Comparison of ENCODE assay signal across 1 mouse cellular context in the genomic region with DNA sequence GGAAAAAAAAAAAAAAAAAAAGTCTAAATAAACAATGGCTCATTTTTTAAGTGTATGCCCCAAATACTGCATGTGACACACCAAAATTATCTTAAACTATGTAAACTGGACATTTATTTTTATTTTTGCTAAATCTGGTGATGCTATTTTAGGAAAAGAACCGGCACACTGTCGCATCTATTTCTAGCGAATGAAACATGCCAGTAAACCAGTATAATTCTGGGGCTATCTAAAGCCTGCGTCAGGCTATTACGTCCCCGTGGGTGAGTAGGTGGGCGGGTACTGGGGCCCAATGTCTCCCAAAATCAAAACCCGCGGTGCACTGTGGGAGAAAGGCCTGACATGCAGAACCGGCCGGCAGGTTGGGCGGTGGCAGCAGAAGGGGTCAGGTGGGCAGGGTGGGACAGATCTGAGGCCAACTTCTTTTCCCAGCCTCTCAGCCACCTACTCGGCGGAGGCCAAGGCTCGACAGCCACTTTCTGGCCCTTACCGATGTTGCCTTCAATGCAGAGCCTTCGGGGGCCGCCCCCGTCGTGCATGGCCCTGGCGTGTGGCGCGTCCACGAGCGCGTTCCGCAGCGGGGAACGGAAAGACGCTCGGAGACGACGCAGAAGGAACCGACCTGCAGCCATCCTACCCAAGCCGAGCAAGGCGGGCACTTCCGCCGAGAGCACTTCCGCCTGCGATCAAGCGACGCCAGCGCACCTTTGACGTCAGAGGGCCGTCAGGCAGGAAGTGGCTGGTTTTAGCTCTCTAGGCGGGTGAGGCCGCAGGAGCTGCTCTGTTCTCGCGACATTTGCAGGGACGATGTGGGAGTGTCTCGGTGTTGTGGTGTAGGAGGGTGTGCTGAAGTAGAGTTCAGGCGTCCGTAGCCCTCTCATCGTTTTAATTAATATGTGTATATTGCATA.
TF ChIP-seq lines count a peak whose summit lies in the region.

Gene Dguok, minus strand, starts transcription at position 712 of the 910 bp plus-strand sequence.

TF ChIP-seq in MEL, 35 proteins besides CTCF, POLR2A, EP300 and RAD21 (continued from another document):
- no peak for TF ChIP-seq JUND (IDR thresholded peaks at IDR 0.05; ENCODE audit: low read depth, low read length)
- peak; percentile 62; the same call in 1 of the 2 replicates for TF ChIP-seq USF1 (IDR thresholded peaks at IDR 0.05; ENCODE audit: low read depth, low read length)
- peak; percentile 58; the same call in 1 of the 2 replicates for TF ChIP-seq GABPA (IDR thresholded peaks at IDR 0.05; ENCODE audit: low read depth, low read length)
- peak; percentile 99 for TF ChIP-seq ELF1 (IDR thresholded peaks at IDR 0.05; ENCODE audit: low read depth, low read length)
- TF ChIP-seq NELFE (IDR thresholded peaks at IDR 0.05; ENCODE audit: low read depth, low read length), result peak; percentile 88
- no peak for TF ChIP-seq ZC3H11A (IDR thresholded peaks at IDR 0.05; ENCODE audit: low read depth, low read length)
- peak; percentile 93 for TF ChIP-seq HCFC1 (IDR thresholded peaks at IDR 0.05; ENCODE audit: low read depth, low read length)
- TF ChIP-seq UBTF (IDR thresholded peaks at IDR 0.05; ENCODE audit: borderline replicate concordance, insufficient read depth, low read depth, low read length), result no peak
- TF ChIP-seq USF2 (IDR thresholded peaks at IDR 0.05; ENCODE audit: borderline replicate concordance in 1 of 2, insufficient read depth in 1 of 2, low read depth in 1 of 2, low read length in 2 of 2), result no peak
- TF ChIP-seq ETS1 (IDR thresholded peaks at IDR 0.05; ENCODE audit: low read depth, low read length), result peak; percentile 73
- peak; percentile 64 for TF ChIP-seq KAT2A (conservative IDR thresholded peaks at IDR 0.05; ENCODE audit: low read depth, low read length)
- TF ChIP-seq NRF1 (IDR thresholded peaks at IDR 0.05; ENCODE audit: insufficient read depth, low read depth, low read length, poor library complexity, severe bottlenecking), result peak; percentile 60; the same call in 1 of the 2 replicates
- peak; percentile 90 for TF ChIP-seq POLR2AphosphoS2 (IDR thresholded peaks at IDR 0.05; ENCODE audit: low read length)
- peak; percentile 79 for TF ChIP-seq SIN3A (IDR thresholded peaks at IDR 0.05; ENCODE audit: low read length)
- peak; percentile 26; the same call in 1 of the 2 replicates for TF ChIP-seq RCOR1 (IDR thresholded peaks at IDR 0.05; ENCODE audit: low read depth, low read length)
